Mouse (Mus musculus): ENCODE results near the gene Zfp111.

Zfp111 gene

GRCm38 (mm10) chr7:24211343-24211742 is at the start of gene Zfp111:
Gene Zfp111 (minus strand): TSS chr7:24211443.
- DNase-seq = no peak

GRCm38 (mm10) chr7:24260000-24260312 is 48.7 kb upstream of the Zfp111 start:
- no peak for DNase-seq

- DNase-seq = no peak
Measured at GRCm38 (mm10) chr7:24259306-24259999, 48.2 kb upstream of the Zfp111 start.

DNA sequence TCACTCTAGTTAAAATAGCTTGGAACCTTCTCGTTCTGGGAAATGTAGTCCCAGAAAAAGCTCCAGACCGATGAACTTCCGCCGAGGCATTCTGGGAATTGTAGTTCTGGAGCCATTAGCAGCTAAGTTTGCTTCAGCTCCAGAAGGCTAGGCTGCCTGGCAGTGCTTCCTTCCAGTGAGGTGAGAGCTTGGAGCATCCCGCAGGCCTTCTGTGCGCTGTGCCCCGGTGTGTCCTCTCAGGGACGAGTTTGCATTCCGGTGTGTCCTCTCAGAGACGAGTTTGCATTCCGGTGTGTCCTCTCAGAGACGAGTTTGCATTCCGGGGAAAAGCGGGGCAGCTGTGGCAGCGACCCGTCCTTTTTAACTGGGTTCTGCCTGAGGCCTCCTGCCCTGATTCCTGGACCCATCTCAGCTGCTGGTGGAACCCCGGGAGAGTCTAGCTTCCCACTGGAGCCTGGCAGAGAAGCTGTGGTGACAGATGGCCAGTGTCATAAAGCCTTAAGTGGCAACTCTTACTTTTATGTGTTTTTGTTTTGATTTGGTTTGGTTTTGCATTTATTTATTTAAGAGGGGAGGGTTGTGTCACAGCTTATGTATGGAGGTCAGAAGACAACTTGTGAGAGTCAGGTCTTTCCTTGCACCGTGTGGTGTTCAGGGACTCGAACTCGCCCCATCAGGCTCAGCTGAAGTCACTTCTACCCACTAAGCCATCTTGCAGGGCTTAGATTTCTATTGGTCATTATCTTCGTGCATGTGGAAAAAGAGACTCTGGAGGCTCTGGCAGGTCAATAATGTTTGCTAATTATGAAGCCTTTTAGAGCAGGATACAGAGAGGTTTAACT is 43.6 kb upstream of the Zfp111 start, which contains the start of gene Zfp108:
Gene Zfp108 (plus strand): TSS at position 162 of the 842 bp plus-strand sequence.
- DNase-seq = peak; percentile 91

GRCm38 (mm10) chr7:24253779-24254615 is 42.8 kb upstream of the Zfp111 start:
- no peak for DNase-seq

GRCm38 (mm10) chr7:24237040-24237791 is 26.0 kb upstream of the Zfp111 start, which contains the start of gene Zfp109:
Gene Zfp109 (minus strand): TSS chr7:24237560.
- DNase-seq = peak; percentile 85

DNA sequence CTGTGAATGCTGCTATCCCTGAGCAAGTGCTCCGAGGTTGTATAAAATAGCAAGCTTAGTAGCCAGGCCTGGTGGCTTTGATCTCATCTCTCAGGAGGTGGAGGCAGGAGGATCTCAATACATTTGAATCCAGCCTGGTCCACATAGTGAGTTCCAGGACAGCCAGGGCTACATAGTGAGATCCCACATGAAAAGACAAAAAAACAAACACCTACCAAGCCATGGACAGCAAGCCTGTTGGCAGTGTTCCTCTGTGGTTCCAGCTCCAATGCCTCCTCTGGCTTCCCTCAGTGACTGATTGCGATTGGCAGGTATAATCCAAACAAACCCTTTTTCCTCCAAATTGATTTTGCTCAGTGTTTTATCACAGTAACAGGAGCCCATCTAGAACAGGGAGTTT is 947 bp downstream of the Zfp111 start:
- no peak for DNase-seq

- no peak for DNase-seq
Measured at GRCm38 (mm10) chr7:24208282-24208886, 2.9 kb downstream of the Zfp111 start.

- DNase-seq = peak; percentile 90
Measured at GRCm38 (mm10) chr7:24207488-24208261, 3.6 kb downstream of the Zfp111 start.

DNA sequence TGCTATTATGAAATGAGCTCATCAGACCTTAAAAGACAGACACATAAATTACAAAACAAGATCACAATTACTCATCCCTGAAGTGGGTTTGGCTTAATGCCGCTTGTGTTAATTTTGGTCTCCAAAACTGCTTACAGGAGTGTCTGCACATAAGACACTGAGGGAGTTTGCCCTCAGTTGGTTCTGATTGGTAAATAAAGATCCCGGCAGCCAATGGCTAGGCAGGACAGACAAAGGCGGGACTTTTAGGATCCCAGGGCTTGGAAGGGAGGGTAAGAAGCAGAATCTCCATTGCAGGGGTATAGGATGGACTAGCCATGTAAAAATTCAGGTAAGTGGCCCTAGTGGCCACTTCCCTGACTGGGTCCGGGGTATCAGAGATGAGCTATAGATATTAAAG is 14.3 kb downstream of the Zfp111 start:
- DNase-seq = no peak

GRCm38 (mm10) chr7:24193157-24193556 is 18.1 kb downstream of the Zfp111 start:
- no peak for DNase-seq

GRCm38 (mm10) chr7:24191361-24191760 is 19.9 kb downstream of the Zfp111 start:
- no peak for DNase-seq

DNA sequence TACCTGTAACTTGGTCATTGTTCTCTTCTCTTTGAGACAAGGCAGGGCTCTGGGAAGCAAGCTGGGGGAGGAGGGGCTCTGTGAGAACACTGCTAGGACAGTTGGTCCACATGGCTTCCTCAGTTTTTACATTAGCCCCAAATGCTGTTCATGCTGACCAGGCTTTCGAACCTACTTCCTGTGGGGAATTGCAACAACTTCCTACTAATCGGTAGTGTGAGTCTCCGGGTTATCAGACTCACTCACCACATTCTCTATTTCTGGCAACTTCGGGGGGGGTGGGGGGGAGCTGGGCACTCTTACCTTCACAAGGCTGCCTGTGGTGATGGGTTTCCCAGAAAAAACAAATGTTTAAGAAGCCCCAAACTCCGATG is 21.7 kb downstream of the Zfp111 start:
- no peak for DNase-seq

DNA sequence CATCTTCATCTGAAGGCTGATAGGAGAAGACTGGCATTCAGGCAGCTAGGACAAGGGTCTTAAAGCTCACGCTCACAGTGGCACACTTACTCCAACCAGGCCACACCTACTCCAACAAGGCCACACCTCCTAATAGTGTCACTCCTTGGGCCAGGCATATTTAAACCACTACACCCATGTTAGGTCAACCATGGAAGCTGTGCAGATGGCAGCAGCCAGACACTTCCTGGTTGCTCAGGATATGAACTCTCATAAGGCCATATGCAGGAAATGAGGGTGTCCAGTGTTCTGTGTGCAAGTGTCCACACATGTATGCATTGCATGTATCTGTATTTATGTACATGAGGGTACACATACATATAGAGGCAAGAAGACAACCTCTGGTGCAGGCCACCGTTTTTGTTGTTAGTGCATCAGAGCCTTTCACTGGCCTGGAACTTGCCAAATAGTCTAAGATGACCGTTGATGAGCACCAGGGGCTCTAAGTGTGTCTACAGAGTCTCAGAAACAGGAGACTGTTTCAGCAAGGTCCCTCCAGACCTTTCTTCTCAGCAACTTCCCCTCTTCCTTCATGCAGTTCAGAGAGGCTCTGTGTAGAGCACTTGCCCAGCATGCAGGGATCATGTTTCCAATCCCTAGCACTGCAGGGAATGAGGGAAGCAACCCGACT is 22.2 kb downstream of the Zfp111 start:
- no peak for DNase-seq

GRCm38 (mm10) chr7:24187611-24188010 is 23.6 kb downstream of the Zfp111 start:
- no peak for DNase-seq

- no peak for DNase-seq
Measured at GRCm38 (mm10) chr7:24175337-24175711, 35.9 kb downstream of the Zfp111 start.

- DNase-seq = peak; percentile 91
Measured at GRCm38 (mm10) chr7:24174618-24175336, 36.5 kb downstream of the Zfp111 start, which contains the start of gene Zfp114. Gene Zfp114 (plus strand): TSS chr7:24175060.

DNA sequence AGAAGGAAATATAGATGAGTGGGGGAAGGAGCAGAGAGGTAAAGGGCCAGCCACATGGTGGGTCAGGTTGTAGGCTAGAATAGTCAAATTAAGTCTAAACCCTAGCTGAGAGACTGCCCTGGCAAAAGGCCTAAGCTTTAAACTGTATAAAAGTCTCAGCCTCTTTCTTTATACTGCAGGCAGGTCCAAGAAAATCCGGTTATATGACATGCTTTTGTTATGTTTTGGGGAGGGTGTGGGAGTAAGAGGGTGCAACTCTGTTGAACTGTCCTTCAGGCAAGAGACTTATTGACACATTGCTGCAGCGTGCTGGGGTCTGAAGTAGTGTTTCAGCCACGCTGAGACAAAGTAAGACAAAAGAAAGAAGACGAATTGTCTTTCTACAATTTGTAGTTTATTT is 39.1 kb downstream of the Zfp111 start:
- no peak for DNase-seq

DNA sequence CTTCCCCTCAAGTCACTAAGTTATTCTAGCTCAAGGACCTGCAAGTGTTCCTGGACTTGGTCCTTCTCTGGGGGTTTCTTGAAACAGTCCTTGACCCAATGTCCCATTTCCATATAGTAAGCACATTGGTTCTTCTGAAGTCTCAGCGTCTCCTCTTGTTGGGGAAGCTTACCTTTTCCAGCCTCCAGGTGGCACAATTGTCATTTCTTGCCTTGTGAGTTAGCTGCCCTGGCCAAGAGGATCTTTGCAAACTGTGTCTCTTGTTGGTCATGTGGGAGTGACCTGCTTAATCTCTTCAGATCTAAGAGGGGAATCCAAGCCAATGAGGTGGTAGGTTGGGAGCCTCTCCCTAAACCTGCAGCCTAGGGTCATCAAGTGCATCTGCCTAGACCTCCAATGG is 58.0 kb downstream of the Zfp111 start:
- DNase-seq = peak; percentile 35
